Mouse (Mus musculus): Measurements from ENCODE around the gene Wdr86.

DNA sequence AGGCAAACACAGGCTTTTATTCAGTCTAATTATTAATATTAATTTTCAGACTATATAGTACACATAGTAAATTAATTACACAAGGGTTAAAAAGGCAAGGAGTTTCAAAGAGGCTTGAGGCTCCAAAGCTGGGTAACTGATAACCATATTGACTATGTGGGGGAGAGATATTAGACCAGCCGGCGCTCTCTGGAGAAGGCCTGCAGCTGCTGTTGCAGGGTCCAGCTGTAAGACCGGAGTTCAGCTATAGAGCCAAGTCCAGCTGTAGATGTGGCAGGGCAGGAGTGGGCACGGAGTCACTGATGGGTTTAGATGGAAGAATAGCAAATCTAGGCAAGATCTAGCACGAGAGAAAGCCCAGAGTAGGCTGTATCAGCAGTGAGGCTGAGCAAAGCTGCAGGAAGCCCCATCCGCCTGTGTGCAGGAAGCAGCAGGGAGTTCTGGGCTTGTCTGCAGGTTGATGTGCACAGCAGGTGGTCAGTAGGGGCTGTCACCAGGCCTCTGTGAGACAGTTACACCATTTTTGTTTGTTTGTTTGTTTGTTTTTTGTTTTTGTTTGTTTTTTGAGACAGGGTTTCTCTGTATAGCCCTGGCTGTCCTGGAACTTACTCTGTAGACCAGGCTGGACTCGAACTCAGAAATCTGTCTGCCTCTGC lies 3.4 kb upstream of the Wdr86 start:
- TF ChIP-seq POLR2A (IDR thresholded peaks at IDR 0.05; ENCODE audit: borderline replicate concordance, insufficient read depth, low read length) (no peak), CTCF (IDR thresholded peaks at IDR 0.05; ENCODE audit: borderline replicate concordance, insufficient read depth, low read depth, low read length) (no peak)
